Mouse (Mus musculus): ENCODE results near the gene Slc22a23. TPM values are rescaled to one million over a fixed set of nuclear protein-coding genes. Genes with fewer than 3 reads are reported as not detected.

Slc22a23 gene
- polyA plus RNA-seq, 1 experiment from 2014 or later, result 3.6 TPM

- no peaks in the 10 kb centered on the region for H3K36me3 ChIP-seq (ENCODE audit: control insufficient read depth, insufficient read depth, low read length)
- H3K27ac ChIP-seq (ENCODE audit: low read length), result peak overlapping the region; percentile 15; the same call in 1 of the 2 replicates
- no peaks in the 10 kb centered on the region for H3K27me3 ChIP-seq (ENCODE audit: control insufficient read depth, insufficient read depth, low read length)
- H3K9me3 ChIP-seq (replicated peaks; ENCODE audit: control insufficient read depth, low read length), result no peaks in the 10 kb centered on the region
- no peak overlapping the region for H3K4me2 ChIP-seq (ENCODE audit: low read depth, low read length)
- peaks cover 19% of the 10 kb centered on the region for H3K4me1 ChIP-seq (ENCODE audit: control insufficient read depth, insufficient read depth, low read length)
- no peak for ATAC-seq (ENCODE audit: insufficient read depth, low FRiP score)
- no peak overlapping the region for H3K9ac ChIP-seq (ENCODE audit: low read length)
- H3K4me3 ChIP-seq (replicated peaks; ENCODE audit: low read length), result no peak overlapping the region
- WGBS, result 64% methylated on average over 5 of the region's 5 CpGs
Observed at GRCm38 (mm10) chr13:34153254-34154011, 191.5 kb downstream of the Slc22a23 start.

- Histone ChIP-seq H3K4me1 (ENCODE audit: control insufficient read depth, insufficient read depth, low read length) (peaks cover 24% of the 10 kb centered on the region), H3K9me3 (replicated peaks; ENCODE audit: control insufficient read depth, low read length) (no peaks in the 10 kb centered on the region), H3K27ac (ENCODE audit: low read length) (no peak overlapping the region), H3K4me3 (replicated peaks; ENCODE audit: low read length) (no peak overlapping the region), H3K27me3 (ENCODE audit: control insufficient read depth, insufficient read depth, low read length) (no peaks in the 10 kb centered on the region), H3K9ac (ENCODE audit: low read length) (no peak overlapping the region), H3K4me2 (ENCODE audit: low read depth, low read length) (no peak overlapping the region), H3K36me3 (ENCODE audit: control insufficient read depth, insufficient read depth, low read length) (no peaks in the 10 kb centered on the region)
- ATAC-seq (ENCODE audit: insufficient read depth, low FRiP score), result no peak
- WGBS, result 36% methylated on average over 7 of the region's 7 CpGs
Observed at GRCm38 (mm10) chr13:34152695-34153094, 192.3 kb downstream of the Slc22a23 start.

- H3K4me2 ChIP-seq (ENCODE audit: low read depth, low read length), result no peak overlapping the region
- ATAC-seq (ENCODE audit: insufficient read depth, low FRiP score), result no peak
- WGBS, result 85% methylated on average over 1 of the region's 1 CpGs
- H3K9ac ChIP-seq (ENCODE audit: low read length), result no peak overlapping the region
- H3K4me3 ChIP-seq (replicated peaks; ENCODE audit: low read length), result no peak overlapping the region
- H3K36me3 ChIP-seq (ENCODE audit: control insufficient read depth, insufficient read depth, low read length), result no peaks in the 10 kb centered on the region
- no peaks in the 10 kb centered on the region for H3K27me3 ChIP-seq (ENCODE audit: control insufficient read depth, insufficient read depth, low read length)
- H3K4me1 ChIP-seq (ENCODE audit: control insufficient read depth, insufficient read depth, low read length), result peaks cover 23% of the 10 kb centered on the region
- H3K27ac ChIP-seq (ENCODE audit: low read length), result no peak overlapping the region
- H3K9me3 ChIP-seq (replicated peaks; ENCODE audit: control insufficient read depth, low read length), result no peaks in the 10 kb centered on the region
Observed at GRCm38 (mm10) chr13:34151425-34151824, 193.6 kb downstream of the Slc22a23 start.

GRCm38 (mm10) chr13:34150271-34151027, 194.5 kb downstream of the Slc22a23 start:
- ATAC-seq (ENCODE audit: insufficient read depth, low FRiP score), result no peak
- WGBS, result 10% methylated on average over 19 of the region's 19 CpGs
- Histone ChIP-seq H3K36me3 (ENCODE audit: control insufficient read depth, insufficient read depth, low read length) (no peaks in the 10 kb centered on the region), H3K9me3 (replicated peaks; ENCODE audit: control insufficient read depth, low read length) (no peaks in the 10 kb centered on the region), H3K9ac (ENCODE audit: low read length) (peak overlapping the region; percentile 37), H3K4me2 (ENCODE audit: low read depth, low read length) (peak overlapping the region; percentile 36), H3K4me3 (replicated peaks; ENCODE audit: low read length) (peak overlapping the region; percentile 2; the same call in 1 of the 2 replicates), H3K4me1 (ENCODE audit: control insufficient read depth, insufficient read depth, low read length) (peaks cover 20% of the 10 kb centered on the region), H3K27ac (ENCODE audit: low read length) (peak overlapping the region; percentile 47), H3K27me3 (ENCODE audit: control insufficient read depth, insufficient read depth, low read length) (no peaks in the 10 kb centered on the region)

- ATAC-seq (ENCODE audit: insufficient read depth, low FRiP score), result no peak
- peak overlapping the region; percentile 68; the same call in 1 of the 2 replicates for H3K9ac ChIP-seq (ENCODE audit: low read length)
- H3K4me2 ChIP-seq (ENCODE audit: low read depth, low read length), result peak overlapping the region; percentile 71
- H3K9me3 ChIP-seq (replicated peaks; ENCODE audit: control insufficient read depth, low read length), result no peaks in the 10 kb centered on the region
- H3K36me3 ChIP-seq (ENCODE audit: control insufficient read depth, insufficient read depth, low read length), result no peaks in the 10 kb centered on the region
- H3K4me1 ChIP-seq (ENCODE audit: control insufficient read depth, insufficient read depth, low read length), result peaks cover 19% of the 10 kb centered on the region
- H3K27me3 ChIP-seq (ENCODE audit: control insufficient read depth, insufficient read depth, low read length), result no peaks in the 10 kb centered on the region
- H3K27ac ChIP-seq (ENCODE audit: low read length), result 0 out of 2 replicates have a peak overlapping the region, but pooled peaks have one; percentile 1
- peak overlapping the region; percentile 50 for H3K4me3 ChIP-seq (replicated peaks; ENCODE audit: low read length)
- 58% methylated on average over 5 of the region's 5 CpGs for WGBS
Observed at GRCm38 (mm10) chr13:34149463-34150176, 195.4 kb downstream of the Slc22a23 start.

- Histone ChIP-seq H3K9me3 (replicated peaks; ENCODE audit: control insufficient read depth, low read length) (no peaks in the 10 kb centered on the region), H3K4me2 (ENCODE audit: low read depth, low read length) (peak overlapping the region; percentile 71), H3K4me3 (replicated peaks; ENCODE audit: low read length) (peak overlapping the region; percentile 50), H3K27ac (ENCODE audit: low read length) (peak overlapping the region; percentile 42), H3K9ac (ENCODE audit: low read length) (peak overlapping the region; percentile 68), H3K36me3 (ENCODE audit: control insufficient read depth, insufficient read depth, low read length) (no peaks in the 10 kb centered on the region), H3K4me1 (ENCODE audit: control insufficient read depth, insufficient read depth, low read length) (peaks cover 15% of the 10 kb centered on the region), H3K27me3 (ENCODE audit: control insufficient read depth, insufficient read depth, low read length) (no peaks in the 10 kb centered on the region)
- WGBS, result 3% methylated on average over 23 of the region's 23 CpGs
- ATAC-seq (ENCODE audit: insufficient read depth, low FRiP score), result peak; percentile 71; the same call in 1 of the 2 replicates
Observed at GRCm38 (mm10) chr13:34148767-34149392, 196.1 kb downstream of the Slc22a23 start.

GRCm38 (mm10) chr13:34148181-34148580, 196.8 kb downstream of the Slc22a23 start:
- Histone ChIP-seq H3K27ac (ENCODE audit: low read length) (no peak overlapping the region), H3K9ac (ENCODE audit: low read length) (no peak overlapping the region), H3K4me2 (ENCODE audit: low read depth, low read length) (peak overlapping the region; percentile 71; the same call in 1 of the 2 replicates), H3K4me3 (replicated peaks; ENCODE audit: low read length) (no peak overlapping the region), H3K36me3 (ENCODE audit: control insufficient read depth, insufficient read depth, low read length) (no peaks in the 10 kb centered on the region), H3K27me3 (ENCODE audit: control insufficient read depth, insufficient read depth, low read length) (no peaks in the 10 kb centered on the region), H3K4me1 (ENCODE audit: control insufficient read depth, insufficient read depth, low read length) (peaks cover 15% of the 10 kb centered on the region), H3K9me3 (replicated peaks; ENCODE audit: control insufficient read depth, low read length) (no peaks in the 10 kb centered on the region)
- 75% methylated on average over 3 of the region's 3 CpGs for whole genome bisulfite sequencing
- ATAC-seq (ENCODE audit: insufficient read depth, low FRiP score), result no peak

- 67% methylated on average over 3 of the region's 3 CpGs for WGBS
- ATAC-seq (ENCODE audit: insufficient read depth, low FRiP score), result no peak
Observed at GRCm38 (mm10) chr13:34146916-34147315, 198.1 kb downstream of the Slc22a23 start.

More at GRCm38 (mm10) chr13:34146916-34147315, 198.1 kb downstream of the Slc22a23 start:
- Histone ChIP-seq H3K27ac (ENCODE audit: low read length) (no peak overlapping the region), H3K36me3 (ENCODE audit: control insufficient read depth, insufficient read depth, low read length) (no peaks in the 10 kb centered on the region), H3K9ac (ENCODE audit: low read length) (no peak overlapping the region), H3K4me2 (ENCODE audit: low read depth, low read length) (no peak overlapping the region), H3K4me1 (ENCODE audit: control insufficient read depth, insufficient read depth, low read length) (peaks cover 15% of the 10 kb centered on the region), H3K27me3 (ENCODE audit: control insufficient read depth, insufficient read depth, low read length) (no peaks in the 10 kb centered on the region), H3K4me3 (replicated peaks; ENCODE audit: low read length) (no peak overlapping the region), H3K9me3 (replicated peaks; ENCODE audit: control insufficient read depth, low read length) (no peaks in the 10 kb centered on the region)

Data from stomach, embryonic 16.5 days (tissue).